Mouse (Mus musculus): Measurements from ENCODE around the gene Kcnk5. TPM values are rescaled to one million over a fixed set of nuclear protein-coding genes. Genes with fewer than 3 reads are reported as not detected.

Kcnk5 gene
- total and polyA plus RNA-seq, 3 experiments: 8.7 to 12.5 (median 11.7) TPM

DNA sequence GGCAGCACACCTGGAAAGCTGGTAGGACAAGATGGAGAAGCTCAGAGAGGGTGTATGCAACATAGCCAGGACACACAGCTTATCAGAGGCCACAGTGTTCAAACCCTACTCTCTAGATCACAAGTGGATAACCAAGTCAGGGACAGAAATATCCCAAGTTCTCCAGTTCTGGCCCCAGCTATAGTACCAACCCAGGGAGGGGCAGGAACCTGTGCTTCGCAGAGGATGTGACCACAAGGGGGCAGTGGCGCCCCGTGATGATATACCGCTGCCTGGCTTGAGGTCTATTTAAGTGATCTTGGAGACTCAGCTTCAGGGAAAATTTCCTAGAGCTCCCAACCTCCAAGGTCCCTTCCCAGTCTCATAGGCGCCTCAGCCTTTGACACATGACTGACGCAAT lies 67.6 kb downstream of the Kcnk5 start:
- Histone ChIP-seq H3K4me2 (ENCODE audit: insufficient read depth, low read depth, poor library complexity, severe bottlenecking) (no peak overlapping the region), H3K79me2 (replicated peaks; ENCODE audit: control insufficient read depth, extremely low read depth, insufficient read depth, poor library complexity, severe bottlenecking) (no peaks in the 10 kb centered on the region), H3K4me1 (ENCODE audit: control insufficient read depth in 1 of 2, insufficient read depth in 2 of 2) (no peaks in the 10 kb centered on the region; a peak in 1 of 4 replicates), H3K9ac (ENCODE audit: insufficient read depth, low read depth) (no peak overlapping the region), H3K4me3 (replicated peaks in 1 of 3; ENCODE audit: low read depth in 2 of 3, low read length in 2 of 3, poor library complexity in 1 of 3) (no peak overlapping the region), H3K27ac (ENCODE audit: insufficient read depth, low read depth) (no peak overlapping the region), H3K27me3 (replicated peaks) (peaks cover 2% of the 10 kb centered on the region), H3K36me3 (replicated peaks in 1 of 2; ENCODE audit: control insufficient read depth in 1 of 2, insufficient read depth in 1 of 2, low read length in 1 of 2) (no peaks in the 10 kb centered on the region), H3K9me3 (replicated peaks; ENCODE audit: low read length) (no peaks in the 10 kb centered on the region)
- in situ Hi-C loops (cut with MboI; ENCODE audit: low pct_ligation_motif_present, low pct_unique_long_range_greater_than_20kb, low sequenced_read_pairs): no loop called here
- dilution Hi-C loops (cut with MboI; ENCODE audit: extremely low pct_ligation_motif_present, extremely low pct_unique_long_range_greater_than_20kb, low sequenced_read_pairs): no loop called here
- peak; percentile 73 for DNase-seq (ENCODE audit: extremely low read depth)
- TF ChIP-seq MAX (IDR thresholded peaks at IDR 0.05; ENCODE audit: low read length): no peak
- no peak for TF ChIP-seq EP300 (IDR thresholded peaks at IDR 0.05; ENCODE audit: low read length)
- peak; percentile 97 for TF ChIP-seq RAD21 (IDR thresholded peaks at IDR 0.05; ENCODE audit: low read depth, low read length)
- peak; percentile 46; the same call in 1 of the 2 replicates for TF ChIP-seq NELFE (IDR thresholded peaks at IDR 0.05; ENCODE audit: low read depth, low read length)
- TF ChIP-seq MAZ (IDR thresholded peaks at IDR 0.05; ENCODE audit: low read depth, low read length): 0 out of 2 replicates have a peak, but pooled peaks have one; percentile 55
- TF ChIP-seq RCOR1 (conservative IDR thresholded peaks at IDR 0.05; ENCODE audit: low read depth, low read length): no peak
- TF ChIP-seq HCFC1 (IDR thresholded peaks at IDR 0.05; ENCODE audit: low read depth, low read length): no peak
- no peak for TF ChIP-seq CHD2 (IDR thresholded peaks at IDR 0.05; ENCODE audit: low read length)
- no peak for TF ChIP-seq PAX5 (IDR thresholded peaks at IDR 0.05; ENCODE audit: low read length)
- no peak for TF ChIP-seq USF1 (IDR thresholded peaks at IDR 0.05; ENCODE audit: low read depth, low read length)
- no peak for TF ChIP-seq USF2 (conservative IDR thresholded peaks at IDR 0.05; ENCODE audit: low read depth, low read length)
- peak; percentile 21; the same call in 1 of the 2 replicates for TF ChIP-seq ELF1 (IDR thresholded peaks at IDR 0.05; ENCODE audit: low read depth, low read length)
- no peak for TF ChIP-seq KAT2A (IDR thresholded peaks at IDR 0.05; ENCODE audit: insufficient replicate concordance, low read length)
- no peak for TF ChIP-seq E2F4 (IDR thresholded peaks at IDR 0.05; ENCODE audit: insufficient replicate concordance, low read depth, low read length)
- TF ChIP-seq MYC (IDR thresholded peaks at IDR 0.05; ENCODE audit: low read depth, low read length): no peak
- TF ChIP-seq CHD1 (IDR thresholded peaks at IDR 0.05; ENCODE audit: low read depth, low read length): no peak
- no peak for TF ChIP-seq MAFK (IDR thresholded peaks at IDR 0.05; ENCODE audit: insufficient replicate concordance, low read length)
- TF ChIP-seq JUND (conservative IDR thresholded peaks at IDR 0.05; ENCODE audit: low read depth, low read length): no peak
- TF ChIP-seq CTCF (conservative IDR thresholded peaks at IDR 0.05 in 1 of 2, IDR thresholded peaks at IDR 0.05 in 1 of 2; ENCODE audit: low read depth in 2 of 2, low read length in 2 of 2): peak; percentile 79 to 93
- no peak for TF ChIP-seq SIN3A (IDR thresholded peaks at IDR 0.05; ENCODE audit: low read length)
- no peak; the same call in 1 of the 2 replicates for TF ChIP-seq IRF4 (IDR thresholded peaks at IDR 0.05; ENCODE audit: low read depth, low read length)
- TF ChIP-seq GABPA (IDR thresholded peaks at IDR 0.05; ENCODE audit: insufficient replicate concordance, low read depth, low read length): no peak
- TF ChIP-seq TBP (conservative IDR thresholded peaks at IDR 0.05; ENCODE audit: low read depth, low read length): no peak
- TF ChIP-seq MEF2A (IDR thresholded peaks at IDR 0.05; ENCODE audit: borderline replicate concordance, low read depth, low read length): peak; percentile 56; the same call in 1 of the 2 replicates
- TF ChIP-seq JUN (IDR thresholded peaks at IDR 0.05; ENCODE audit: insufficient read depth, low read depth, low read length): no peak
- 0 out of 2 replicates have a peak, but pooled peaks have one; percentile 16 for TF ChIP-seq BHLHE40 (IDR thresholded peaks at IDR 0.05; ENCODE audit: low read depth, low read length)
- no peak for TF ChIP-seq ZKSCAN1 (IDR thresholded peaks at IDR 0.05; ENCODE audit: borderline replicate concordance, low read depth, low read length)
- no peak for TF ChIP-seq UBTF (IDR thresholded peaks at IDR 0.05; ENCODE audit: low read depth, low read length)
- TF ChIP-seq POLR2AphosphoS2 (IDR thresholded peaks at IDR 0.05; ENCODE audit: low read depth, low read length): no peak
- peak; percentile 99 for TF ChIP-seq SMC3 (IDR thresholded peaks at IDR 0.05; ENCODE audit: low read depth, low read length)
- TF ChIP-seq ZC3H11A (IDR thresholded peaks at IDR 0.05; ENCODE audit: low read depth, low read length): peak; percentile 98
- TF ChIP-seq ETS1 (conservative IDR thresholded peaks at IDR 0.05; ENCODE audit: low read depth, low read length): no peak
- no peak for TF ChIP-seq ZMIZ1 (IDR thresholded peaks at IDR 0.05; ENCODE audit: low read depth, low read length)

Measured in CH12.LX (cell line).